Mouse (Mus musculus) E14TG2a.4 (cell line): ENCODE measurements at regions not wholly inside any gene's neighbourhood (a gene's known extent, or its start where the extent isn't known, plus 50 kb on each side); places are given as distances from the start of the nearest gene placed in this dataset.

Experiments used
- CTCF ChIP-seq: conservative IDR thresholded peaks from 2 replicates; pipeline ENCODE4 v1.5.1; 2014; ENCODE audit warnings: low read length
- NANOG ChIP-seq: IDR thresholded peaks from 2 replicates; pipeline ENCODE4 v1.6.1; 2014; ENCODE audit warnings: borderline replicate concordance, low read length, mixed read lengths
- POU5F1 ChIP-seq: IDR thresholded peaks from 2 replicates; pipeline ENCODE4 v1.6.1; 2014; ENCODE audit warnings: low read length, borderline replicate concordance

DNA sequence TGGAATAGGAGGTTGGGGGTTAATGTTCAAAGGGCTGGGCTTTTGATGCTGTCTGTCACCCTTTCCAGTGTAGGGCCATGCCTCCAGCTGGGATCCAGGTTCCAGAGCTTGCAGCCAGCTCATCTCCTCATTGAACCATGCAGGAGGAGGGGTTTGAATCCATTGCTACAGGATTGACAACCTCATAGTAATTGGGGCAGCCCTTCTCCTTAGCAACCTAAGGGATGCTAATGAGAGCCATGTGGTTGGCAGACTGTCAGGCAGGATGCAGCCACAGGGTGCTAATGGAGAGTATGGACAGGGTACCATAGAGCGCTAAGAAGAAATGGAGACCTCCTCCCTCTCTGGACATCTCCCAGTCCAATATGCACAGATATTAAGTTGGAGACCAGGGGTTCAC is 396.9 kb upstream of the Cdh4 start:
- TF ChIP-seq NANOG (no peak), CTCF (no peak), POU5F1 (no peak)
